Mouse (Mus musculus): Measurements from ENCODE around the gene Ppm1a.
"Not testable (repeated sequence)": the region's sequence is repeated elsewhere in the genome, so short reads cannot be mapped to it uniquely, and the experiment has no call there.

Gene Ppm1a

DNA sequence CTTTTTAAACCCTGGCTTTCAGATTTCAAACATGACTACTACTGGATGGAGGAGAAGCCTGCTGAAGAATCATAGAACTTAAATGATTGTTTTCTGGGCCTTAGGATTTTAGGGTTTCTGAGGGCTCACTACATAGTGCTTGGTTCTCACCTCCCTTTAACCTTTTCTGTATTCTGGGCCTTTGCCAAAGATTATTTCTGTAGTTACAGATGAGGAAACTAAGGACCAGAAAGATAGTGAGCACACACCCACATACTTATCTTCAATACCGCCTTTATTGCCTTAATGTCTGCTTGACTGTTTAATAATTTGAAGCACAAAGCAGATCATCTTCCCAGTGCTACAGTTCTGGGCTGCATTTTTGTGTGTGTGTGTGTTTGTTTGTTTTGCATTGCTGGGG lies 5.2 kb downstream of the Ppm1a start:
- no peak for DNase-seq

GRCm38 (mm10) chr12:72763156-72763555 lies 5.9 kb downstream of the Ppm1a start:
- DNase-seq = no peak

DNA sequence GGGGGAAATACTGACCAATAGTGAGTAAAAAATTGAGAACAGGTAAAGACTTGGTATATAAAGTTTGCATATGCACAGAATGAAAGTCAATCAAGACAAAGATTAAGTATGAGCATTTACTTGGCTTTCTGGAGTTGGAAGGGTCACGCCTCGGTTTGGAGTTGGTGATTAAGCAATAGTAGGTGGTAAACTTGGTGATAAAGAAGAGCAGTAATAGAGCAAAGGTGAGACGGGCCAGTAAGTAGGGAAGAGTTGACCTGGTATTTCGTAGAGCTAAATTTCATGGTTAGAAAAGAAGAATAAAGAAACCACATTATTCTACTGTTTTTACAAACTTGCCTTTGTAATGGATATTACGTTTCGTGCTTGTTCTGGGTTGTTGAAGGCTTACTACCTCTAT lies 10.6 kb downstream of the Ppm1a start:
- no peak for DNase-seq

- no peak for DNase-seq
Observed at GRCm38 (mm10) chr12:72768230-72768629, 11.0 kb downstream of the Ppm1a start.

DNA sequence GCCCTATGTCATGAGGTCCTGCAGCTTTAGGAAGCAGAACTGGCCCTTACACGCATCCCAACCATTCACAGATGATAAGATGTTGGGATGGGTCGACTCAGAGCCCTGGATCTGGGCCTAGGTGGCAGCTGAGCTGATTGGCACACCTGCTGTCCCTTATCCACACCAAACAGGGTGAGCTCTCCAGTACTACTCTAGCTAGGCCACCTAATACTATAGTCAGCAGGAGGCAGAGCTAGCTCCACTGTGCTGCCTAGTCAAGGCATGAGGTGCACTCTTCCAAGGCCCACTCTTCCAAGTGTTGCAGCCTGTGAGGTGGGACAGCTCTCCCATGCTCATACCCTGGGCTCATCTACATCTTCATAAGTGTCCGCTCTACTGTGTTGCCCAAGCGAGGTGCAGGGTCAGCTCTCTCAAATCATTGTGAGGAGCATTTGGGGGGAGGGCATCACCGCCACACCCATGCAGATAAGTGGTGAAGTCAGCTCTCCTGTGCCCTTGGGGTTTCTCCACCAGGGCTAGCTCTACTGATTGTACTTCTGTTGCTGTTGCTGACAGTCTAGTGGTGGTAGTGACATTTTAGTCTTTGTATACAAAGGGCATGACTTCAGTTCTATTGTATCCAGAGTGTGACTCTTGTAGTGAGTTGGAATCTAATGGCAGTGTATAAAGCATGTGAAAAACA lies 12.4 kb downstream of the Ppm1a start:
- no peak for DNase-seq

GRCm38 (mm10) chr12:72771153-72771552 lies 13.9 kb downstream of the Ppm1a start:
- DNase-seq = no peak

DNA sequence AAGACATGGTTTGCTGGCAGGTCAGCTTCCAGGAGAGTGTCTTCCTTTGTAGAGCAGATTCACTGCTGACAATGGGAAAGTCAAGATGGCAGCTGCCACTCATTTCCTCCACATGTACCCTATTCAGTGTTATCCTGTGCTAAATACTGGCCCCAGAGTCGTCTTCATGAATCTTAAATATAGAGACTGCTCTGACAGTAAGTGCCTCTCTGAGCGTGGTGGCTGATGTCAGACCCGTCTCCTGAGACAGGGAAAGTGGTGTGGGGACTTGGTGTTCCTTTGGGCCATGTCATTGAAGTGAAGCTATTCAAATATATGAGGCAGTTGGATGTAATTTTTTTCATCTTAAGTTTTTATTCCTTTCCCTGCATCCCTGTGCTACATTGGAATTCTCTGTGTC lies 14.5 kb downstream of the Ppm1a start:
- no peak for DNase-seq

DNA sequence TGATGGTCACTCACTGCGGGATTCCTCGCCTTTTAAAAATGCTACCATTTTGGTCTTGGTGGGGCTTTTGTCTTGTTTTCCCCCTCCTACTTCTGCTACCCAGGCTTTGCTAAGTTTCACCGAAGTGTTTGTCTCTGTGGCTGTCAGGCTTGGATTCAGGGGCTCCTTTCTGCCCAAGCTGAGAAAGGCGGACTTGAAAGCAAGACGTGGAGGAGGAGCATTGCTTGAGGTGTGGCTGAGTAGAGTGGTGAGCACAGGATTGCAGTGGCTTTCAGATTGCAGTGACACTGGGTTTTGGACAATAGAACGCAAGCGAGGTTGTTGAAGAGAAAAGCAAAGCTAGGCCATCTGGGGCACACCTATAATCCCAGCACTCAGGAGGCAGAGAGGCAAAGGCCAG lies 16.7 kb downstream of the Ppm1a start:
- DNase-seq = no peak

GRCm38 (mm10) chr12:72777244-72777643 lies 20.0 kb downstream of the Ppm1a start:
- no peak for DNase-seq

DNA sequence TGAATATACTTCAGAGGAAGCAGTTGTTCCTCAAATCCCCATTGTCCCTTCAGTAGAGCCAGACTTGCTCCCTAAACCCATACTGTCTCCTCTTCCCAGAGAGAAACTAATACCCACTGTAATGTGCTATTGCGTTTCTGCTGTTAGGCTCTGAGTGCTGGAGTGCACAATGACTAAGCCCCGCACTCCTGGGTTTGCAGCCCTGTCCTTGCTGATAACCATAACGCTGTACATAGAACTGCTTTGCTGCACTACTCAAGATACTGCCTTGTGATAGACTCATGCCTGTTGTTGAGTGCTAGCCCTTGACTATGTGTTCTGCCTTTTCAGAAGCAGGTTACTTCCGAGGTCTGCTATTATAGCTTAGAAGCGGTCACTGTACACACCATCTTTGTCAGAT lies 22.9 kb downstream of the Ppm1a start:
- DNase-seq = no peak

- DNase-seq = not testable (repeated sequence)
Observed at GRCm38 (mm10) chr12:72782786-72783185, 25.5 kb downstream of the Ppm1a start.

DNA sequence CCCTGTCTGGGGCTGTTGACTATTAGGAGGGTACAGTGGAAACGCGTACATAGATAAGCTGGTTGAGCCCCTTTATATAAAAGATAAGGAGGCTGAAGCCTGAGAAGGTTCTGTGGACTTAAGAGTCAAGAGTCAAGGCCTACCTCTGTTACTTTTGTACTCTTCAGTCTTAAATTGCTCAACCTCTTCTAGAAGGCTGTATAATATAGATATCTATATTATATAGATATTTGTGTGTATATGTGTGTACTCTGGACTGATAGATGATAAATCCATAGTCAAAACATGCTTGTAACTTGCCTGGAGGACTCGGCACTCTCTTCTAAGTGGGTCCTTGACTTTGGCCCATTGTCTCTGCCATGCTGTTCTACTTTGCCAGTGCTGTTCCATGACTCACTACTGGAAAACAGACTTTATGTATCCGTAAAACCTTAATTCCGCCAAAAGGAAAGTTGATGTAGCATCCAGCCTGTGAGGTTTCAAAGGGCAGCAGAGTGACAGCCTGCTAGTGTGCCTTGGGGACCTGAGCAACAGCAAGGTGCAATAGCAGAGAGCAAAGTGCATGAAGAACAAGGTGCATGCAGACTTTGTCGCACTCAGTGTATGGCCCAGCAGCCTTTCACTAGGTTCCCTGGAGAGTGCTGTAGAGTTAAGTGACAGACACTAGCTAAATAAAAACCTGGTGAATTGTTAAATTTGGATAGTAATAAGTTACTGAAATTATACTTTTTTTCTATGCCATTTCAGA lies 28.1 kb downstream of the Ppm1a start:
- no peak for DNase-seq

- DNase-seq = no peak
Observed at GRCm38 (mm10) chr12:72786551-72786950, 29.3 kb downstream of the Ppm1a start.

- DNase-seq = no peak
Observed at GRCm38 (mm10) chr12:72786986-72787385, 29.7 kb downstream of the Ppm1a start.

DNA sequence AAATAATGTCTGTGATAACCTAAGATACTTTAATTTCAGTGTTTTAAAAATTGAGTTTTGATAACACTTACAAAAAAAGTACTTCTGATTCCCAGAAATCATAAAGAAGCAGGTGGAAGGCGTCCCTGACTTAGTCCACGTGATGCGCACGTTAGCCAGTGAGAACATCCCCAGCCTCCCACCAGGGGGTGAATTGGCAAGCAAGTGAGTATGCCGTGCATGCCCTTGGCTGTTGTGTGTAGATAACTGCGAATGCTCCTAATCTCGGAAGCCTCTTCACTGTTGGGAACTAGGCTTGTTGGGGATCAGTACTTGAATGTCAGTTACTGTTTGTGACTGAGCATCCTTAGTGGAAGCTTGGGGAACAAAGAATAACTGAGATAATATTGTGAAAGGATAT lies 33.3 kb downstream of the Ppm1a start:
- DNase-seq = no peak

GRCm38 (mm10) chr12:72792320-72793091 lies 35.3 kb downstream of the Ppm1a start:
- DNase-seq = no peak

- DNase-seq = no peak
Observed at GRCm38 (mm10) chr12:72793983-72794382, 36.7 kb downstream of the Ppm1a start.

DNA sequence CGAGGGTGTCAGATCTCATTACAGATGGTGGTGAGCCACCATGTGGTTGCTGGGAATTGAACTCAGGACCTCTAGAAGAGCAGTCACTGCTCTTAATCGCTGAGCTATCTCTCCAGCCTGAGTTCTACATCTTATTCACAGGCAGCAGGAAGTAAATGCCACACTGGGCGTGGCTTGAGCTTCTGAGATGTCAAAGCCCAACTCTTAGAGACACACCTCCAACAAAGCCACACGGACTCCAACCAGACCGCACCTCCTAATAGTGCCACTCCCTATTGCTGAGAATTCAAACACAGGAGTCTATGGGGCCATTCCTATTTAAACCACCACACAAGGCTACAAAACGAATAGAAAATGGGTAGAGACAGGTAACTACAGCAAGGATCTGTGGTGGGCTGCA lies 52.5 kb downstream of the Ppm1a start:
- no peak for DNase-seq

DNA sequence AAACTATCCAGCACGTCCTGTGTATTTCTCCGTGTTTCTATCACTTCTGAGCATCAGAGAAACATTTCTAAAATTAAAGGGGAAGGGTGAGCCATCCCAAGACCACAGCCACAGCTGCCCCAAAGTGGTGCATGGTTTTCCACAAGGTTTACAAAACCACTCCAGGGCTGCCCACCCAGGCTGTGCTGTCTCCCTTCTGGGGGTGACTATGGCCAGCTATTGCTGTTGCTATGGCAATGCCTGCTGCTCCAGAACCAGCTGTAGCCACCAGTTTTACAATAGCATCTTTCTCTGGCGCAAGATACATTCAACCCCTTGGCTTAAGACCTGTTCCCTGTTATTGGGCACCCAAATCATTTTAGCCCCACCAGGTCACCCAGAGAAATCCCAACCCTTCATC lies 54.3 kb downstream of the Ppm1a start:
- no peak for DNase-seq

GRCm38 (mm10) chr12:72820940-72821431 lies 63.7 kb downstream of the Ppm1a start:
- peak; percentile 42 for DNase-seq

DNA sequence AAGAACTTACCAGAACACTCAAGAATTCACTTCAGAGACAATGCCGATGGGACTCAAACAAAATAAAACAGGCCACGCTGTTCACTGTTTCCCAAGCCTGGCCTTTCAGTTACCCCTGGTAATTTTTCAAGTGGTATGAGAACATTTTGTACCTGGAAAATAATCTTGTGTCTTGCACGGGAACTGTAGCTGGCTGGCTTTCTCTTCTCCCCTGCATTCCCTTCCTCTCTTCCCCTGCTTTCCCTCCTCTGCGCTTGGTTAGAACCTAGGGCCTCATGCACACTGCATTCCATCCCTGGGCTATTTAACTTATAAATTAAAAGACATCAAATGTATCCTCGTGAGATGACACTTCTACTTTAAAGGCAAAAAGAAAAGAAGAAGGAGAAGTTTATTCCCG lies 64.3 kb downstream of the Ppm1a start:
- DNase-seq = no peak

DNA sequence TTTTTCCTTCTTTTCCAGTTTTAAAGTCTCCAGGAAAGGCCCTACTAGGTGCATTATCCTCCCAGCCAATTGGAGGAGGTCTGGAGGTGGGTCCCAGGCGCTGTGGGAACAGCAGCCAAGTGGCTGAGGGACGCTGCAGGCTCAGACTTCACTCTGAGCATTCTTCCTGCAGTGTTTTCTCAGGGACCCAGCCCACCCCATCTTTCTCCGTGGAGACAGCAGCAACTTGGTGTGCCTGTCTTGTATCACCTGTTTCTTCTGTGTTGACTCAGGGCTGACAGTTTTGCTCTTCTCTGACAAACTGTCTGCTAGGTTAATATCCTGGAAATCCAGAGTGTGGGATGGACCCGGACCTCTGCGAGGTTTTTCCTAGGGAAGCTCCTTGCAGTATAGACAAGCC lies 68.4 kb downstream of the Ppm1a start:
- DNase-seq = no peak

GRCm38 (mm10) chr12:72828846-72829556 lies 71.7 kb downstream of the Ppm1a start:
- no peak for DNase-seq

All from right cerebral cortex, postnatal 4 days (tissue).